Mouse (Mus musculus) erythroblast, embryonic 14.5 days (primary cell): ENCODE results near the gene Rpl15.

Experiments
- GATA1 ChIP-seq: IDR thresholded peaks from 2 replicates; pipeline ENCODE4 v1.6.1; 2012; ENCODE audit warnings: low read length, inconsistent platforms, mixed read lengths
- TAL1 ChIP-seq: IDR thresholded peaks from 3 replicates; pipeline ENCODE4 v1.6.1; 2012; ENCODE audit warnings: low read length, inconsistent platforms, mixed read lengths

- TF ChIP-seq GATA1 (no peak), TAL1 (no peak)
Measured at GRCm38 (mm10) chr14:18270529-18271441, at the start of gene Rpl15, which contains the start of gene Nkiras1.
